26 mouse cellular contexts compared by ENCODE assay signal in genomic region chr3:81985100-81985499, GRCm38 (mm10). TPM values are rescaled to one million over a fixed set of nuclear protein-coding genes. Genes with fewer than 3 reads are reported as not detected.
DNase-seq lines count a peak whose midpoint lies in the region; ATAC-seq lines count a peak whose summit lies in the region.
"Had no signal": no experiment of that assay in that cellular context is flagged by ENCODE, and none has a peak within 500 bp of the region (broad histone marks: within the 10 kb centered on the region; RNA-seq: fewer than 3 reads in every experiment).

No protein-coding gene starts in this region.

- ATAC-seq in forebrain, embryonic 14.5 days, result no peak
- ATAC-seq in forebrain, embryonic 13.5 days, result no peak
- ATAC-seq: CD4-positive, CD25-positive, alpha-beta regulatory T cell, adult 4 months; forebrain, embryonic 16.5 days had no signal

- no peak overlapping the region for H3K4me2 ChIP-seq in forebrain, embryonic 14.5 days (ENCODE audit: low read length)
- H3K4me2 ChIP-seq in forebrain, embryonic 13.5 days, result no peak overlapping the region
- H3K4me2 ChIP-seq: embryonic facial prominence, embryonic 12.5 days; forebrain, embryonic 12.5 days had no signal

- WGBS in forebrain, embryonic 14.5 days, result 47% methylated on average over 1 of the region's 1 CpGs
- WGBS in forebrain, embryonic 13.5 days, result 60% methylated on average over 1 of the region's 1 CpGs

- H3K9me3 ChIP-seq in forebrain, embryonic 14.5 days (replicated peaks; ENCODE audit: control insufficient read depth, low read length), result no peaks in the 10 kb centered on the region
- no peaks in the 10 kb centered on the region for H3K9me3 ChIP-seq in forebrain, embryonic 13.5 days (replicated peaks)
- H3K9me3 ChIP-seq: embryonic facial prominence, embryonic 10.5 days; embryonic facial prominence, embryonic 12.5 days; forebrain, embryonic 10.5 days; forebrain, embryonic 12.5 days; G1E had no signal

- H3K27ac ChIP-seq in forebrain, embryonic 14.5 days (ENCODE audit: low read depth, low read length), result no peak overlapping the region
- H3K27ac ChIP-seq in forebrain, embryonic 13.5 days, result no peak overlapping the region
- H3K27ac ChIP-seq: embryonic facial prominence, embryonic 10.5 days; embryonic facial prominence, embryonic 12.5 days; forebrain, embryonic 10.5 days; forebrain, embryonic 12.5 days had no signal

- peaks cover 3% of the 10 kb centered on the region; the same call in 1 of the 2 replicates for H3K4me1 ChIP-seq in forebrain, embryonic 14.5 days (ENCODE audit: control insufficient read depth, insufficient read depth, low read length)
- H3K4me1 ChIP-seq in forebrain, embryonic 13.5 days, result peaks cover 4% of the 10 kb centered on the region; the same call in 1 of the 2 replicates
- H3K4me1 ChIP-seq: embryonic facial prominence, embryonic 10.5 days; embryonic facial prominence, embryonic 12.5 days; forebrain, embryonic 10.5 days; forebrain, embryonic 12.5 days had no signal

- H3K27me3 ChIP-seq in forebrain, embryonic 14.5 days (replicated peaks; ENCODE audit: control insufficient read depth, insufficient read depth, low read length), result no peaks in the 10 kb centered on the region
- no peaks in the 10 kb centered on the region for H3K27me3 ChIP-seq in forebrain, embryonic 13.5 days
- H3K27me3 ChIP-seq: CH12.LX; embryonic facial prominence, embryonic 12.5 days; forebrain, embryonic 12.5 days had no signal

- DNase-seq in forebrain, embryonic 14.5 days (ENCODE audit: low spot score), result peak; percentile 16
- DNase-seq in layer of hippocampus, adult 9-11 months, result peak; percentile 34
- DNase-seq in layer of hippocampus, adult 9-10 months (ENCODE audit: low spot score), result no peak
- DNase-seq in MN1 (ENCODE audit: low spot score), result peak; percentile 40
- DNase-seq in frontal cortex, postnatal 10 days (ENCODE audit: low spot score in 2 of 2), result no peak
- DNase-seq: adrenal gland, adult 2 months; adrenal gland, postnatal 10 days; adrenal gland, postnatal 25 days; B cell, adult 2 months; cerebellum, adult 11-12 months; cerebellum, adult 2 months; cerebellum, adult 9-10 months; cerebellum, postnatal 10 days; cerebellum, postnatal 25 days had no signal

- no peaks in the 10 kb centered on the region for H3K36me3 ChIP-seq in forebrain, embryonic 14.5 days (ENCODE audit: control insufficient read depth, insufficient read depth, low read length)
- H3K36me3 ChIP-seq in forebrain, embryonic 13.5 days (ENCODE audit: poor library complexity, severe bottlenecking), result no peaks in the 10 kb centered on the region
- H3K36me3 ChIP-seq: embryonic facial prominence, embryonic 10.5 days; embryonic facial prominence, embryonic 12.5 days; forebrain, embryonic 10.5 days; forebrain, embryonic 12.5 days; G1E had no signal

- no peak overlapping the region for H3K9ac ChIP-seq in forebrain, embryonic 14.5 days (ENCODE audit: low read length)
- H3K9ac ChIP-seq in forebrain, embryonic 13.5 days, result no peak overlapping the region
- H3K9ac ChIP-seq: embryonic facial prominence, embryonic 12.5 days; forebrain, embryonic 12.5 days had no signal

- no peak overlapping the region for H3K4me3 ChIP-seq in forebrain, embryonic 14.5 days (ENCODE audit: low read depth, low read length)
- no peak overlapping the region for H3K4me3 ChIP-seq in forebrain, embryonic 13.5 days
- H3K4me3 ChIP-seq: embryonic facial prominence, embryonic 10.5 days; embryonic facial prominence, embryonic 12.5 days; forebrain, embryonic 10.5 days; forebrain, embryonic 12.5 days had no signal

RNA-seq across cellular contexts. Expression of gene Asic5, which starts 3.0 kb away (rescaled TPM):
- polyA plus RNA-seq in forebrain, embryonic 14.5 days (2014; fragmentation: Nextera tagmentation; extraction: Ambion mirVana), result not detected in 2 replicates
- polyA plus RNA-seq in forebrain, embryonic 13.5 days (2015; fragmentation: Nextera tagmentation; extraction: Ambion mirVana), result not detected in 2 replicates
- polyA plus RNA-seq: adrenal gland, adult 2 months; CD4-positive, CD25-positive, alpha-beta regulatory T cell, adult 4 months; cerebellum, adult 2 months; cortical plate, adult 2 months; embryonic facial prominence, embryonic 10.5 days; embryonic facial prominence, embryonic 12.5 days; embryonic facial prominence, embryonic 14.5 days; forebrain, embryonic 10.5 days; forebrain, embryonic 12.5 days; forebrain, embryonic 16.5 days; frontal cortex, adult 2 months; G1E had no signal

RNA-seq across cellular contexts. Expression of gene Tdo2, which starts 9.1 kb away (rescaled TPM):
- polyA plus RNA-seq in forebrain, embryonic 14.5 days (2014; fragmentation: Nextera tagmentation; extraction: Ambion mirVana), result 0.71 and 1.5 TPM in 2 replicates
- 0.19 and 0.77 TPM in 2 replicates for polyA plus RNA-seq in forebrain, embryonic 13.5 days (2015; fragmentation: Nextera tagmentation; extraction: Ambion mirVana)
- polyA plus RNA-seq: embryonic facial prominence, embryonic 14.5 days; G1E had no signal

RNA-seq across cellular contexts. Expression of gene Ctso, which starts 52.7 kb away (rescaled TPM):
- polyA plus RNA-seq in forebrain, embryonic 14.5 days (2014; fragmentation: Nextera tagmentation; extraction: Ambion mirVana), result 8.9 and 9.0 TPM in 2 replicates
- 8.1 and 8.5 TPM in 2 replicates for polyA plus RNA-seq in forebrain, embryonic 13.5 days (2015; fragmentation: Nextera tagmentation; extraction: Ambion mirVana)

Comparison
In these comparisons a context has a peak if more than half of its experiments do, and no peak if none do; other contexts are left out.
1. DNase-seq: peak in forebrain, embryonic 14.5 days (single experiment), layer of hippocampus, adult 9-11 months (single experiment) and MN1 (single experiment); none in layer of hippocampus, adult 9-10 months (single experiment) and frontal cortex, postnatal 10 days (0 of 2).